Mouse (Mus musculus): Measurements from ENCODE around the gene Fam120b.

DNA sequence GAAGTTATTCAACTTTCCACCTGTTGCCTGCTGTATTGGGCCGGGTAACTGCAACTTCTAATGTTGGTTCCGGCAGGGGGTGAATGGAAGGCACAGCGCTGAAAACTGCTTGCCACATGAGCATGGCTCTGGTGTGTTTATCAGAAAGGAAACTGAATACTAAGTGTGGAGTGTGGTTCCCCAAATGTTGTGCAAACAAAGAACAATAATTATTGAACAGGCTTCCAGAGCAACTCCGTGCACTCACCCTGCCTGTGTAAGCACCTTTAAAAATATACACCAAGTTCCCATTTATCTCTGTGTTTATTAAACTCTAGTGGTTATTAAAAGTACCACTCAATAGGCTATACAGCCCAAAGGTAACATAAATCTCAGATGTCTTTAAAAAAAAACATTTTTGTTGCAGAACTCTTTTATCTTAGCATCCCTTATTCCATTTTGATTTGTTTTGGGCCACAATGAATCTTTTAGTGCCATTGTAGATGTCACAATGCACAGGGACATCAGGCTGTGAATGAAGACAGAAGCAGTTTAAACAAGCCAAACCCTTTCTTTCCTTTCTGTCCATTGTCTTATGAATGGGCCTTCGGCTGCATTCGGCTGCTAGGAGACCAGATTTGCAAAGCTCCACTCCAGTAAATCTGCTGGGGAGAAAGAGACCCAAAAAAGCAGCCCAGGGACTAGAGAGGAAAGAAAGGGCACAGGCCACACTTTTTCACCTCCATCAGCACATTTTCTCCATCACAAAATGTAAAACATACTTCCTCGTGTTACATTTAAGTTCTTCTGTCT lies 13.9 kb upstream of the Fam120b start:
- TF ChIP-seq CTCF (IDR thresholded peaks at IDR 0.05), result no peak
- no peak for TF ChIP-seq POLR2A (IDR thresholded peaks at IDR 0.05; ENCODE audit: insufficient read depth, low read depth, low read length)
- no peak for TF ChIP-seq EP300 (IDR thresholded peaks at IDR 0.05; ENCODE audit: insufficient read depth, low read depth, low read length)
